In genomic region chr12:86556796-86557517, GRCm38 (mm10) we compare ENCODE assay signal across 12 mouse cellular contexts.
DNase-seq lines count a peak whose midpoint lies in the region; ATAC-seq and TF ChIP-seq lines count a peak whose summit lies in the region.
"Had no signal": no experiment of that assay in that cellular context is flagged by ENCODE, and none has a peak within 500 bp of the region (broad histone marks: within the 10 kb centered on the region; RNA-seq: fewer than 3 reads in every experiment).

No protein-coding gene starts in this region.

- no peak overlapping the region for H3K9ac ChIP-seq in heart, embryonic 12.5 days
- H3K9ac ChIP-seq in hindbrain, embryonic 13.5 days = no peak overlapping the region

- WGBS in thymus, adult 2 months = 19% methylated on average over 10 of the region's 10 CpGs
- 32% methylated on average over 10 of the region's 10 CpGs for WGBS in heart, embryonic 12.5 days
- 47% methylated on average over 10 of the region's 10 CpGs for WGBS in hindbrain, embryonic 13.5 days

- no peak for TF ChIP-seq POLR2A in thymus, adult 2 months (IDR thresholded peaks at IDR 0.05; ENCODE audit: control insufficient read depth, extremely low read depth, insufficient read depth, low read length, poor library complexity)

- peak; percentile 9 to 10 for DNase-seq in heart, adult 18-20 months
- no peak for DNase-seq in heart, postnatal 25 days (ENCODE audit: low spot score)
- peak; percentile 38 for DNase-seq in thymus, postnatal 4 days
- DNase-seq in thymus, adult 2 months = no peak
- DNase-seq in adrenal gland, postnatal 10 days = no peak
- no peak for DNase-seq in urinary bladder, postnatal 14 days (ENCODE audit: low spot score)
- DNase-seq: cerebellum, adult 11-12 months; kidney, postnatal 14 days; right cerebral cortex, postnatal 14 days had no signal

- no peak overlapping the region for H3K4me3 ChIP-seq in thymus, adult 2 months (ENCODE audit: control insufficient read depth, insufficient read depth, low read length)
- H3K4me3 ChIP-seq in heart, embryonic 12.5 days = no peak overlapping the region
- no peak overlapping the region for H3K4me3 ChIP-seq in hindbrain, embryonic 13.5 days

- H3K36me3 ChIP-seq in thymus, adult 2 months (ENCODE audit: control insufficient read depth, insufficient read depth, low read length) = no peaks in the 10 kb centered on the region
- H3K36me3 ChIP-seq in heart, embryonic 12.5 days = no peaks in the 10 kb centered on the region
- H3K36me3 ChIP-seq in hindbrain, embryonic 13.5 days = no peaks in the 10 kb centered on the region

- H3K4me1 ChIP-seq in thymus, adult 2 months (replicated peaks; ENCODE audit: control insufficient read depth, insufficient read depth, low read length) = no peaks in the 10 kb centered on the region
- H3K4me1 ChIP-seq in heart, embryonic 12.5 days (replicated peaks) = no peaks in the 10 kb centered on the region
- 0 out of 2 replicates have a peak, but pooled peaks cover 14% of the 10 kb centered on the region for H3K4me1 ChIP-seq in hindbrain, embryonic 13.5 days (replicated peaks)

- H3K27ac ChIP-seq in thymus, adult 2 months (ENCODE audit: control insufficient read depth, insufficient read depth, low read length) = no peak overlapping the region
- H3K27ac ChIP-seq in heart, embryonic 12.5 days (ENCODE audit: poor library complexity, severe bottlenecking) = no peak overlapping the region
- H3K27ac ChIP-seq in hindbrain, embryonic 13.5 days = no peak overlapping the region

- no peak for TF ChIP-seq CTCF in thymus, adult 2 months (IDR thresholded peaks at IDR 0.05; ENCODE audit: borderline replicate concordance, control insufficient read depth, extremely low read depth, insufficient read depth, low read length, poor library complexity)

- 0 out of 2 replicates have a peak, but pooled peaks cover 2% of the 10 kb centered on the region for H3K9me3 ChIP-seq in heart, embryonic 12.5 days (replicated peaks)
- no peaks in the 10 kb centered on the region for H3K9me3 ChIP-seq in hindbrain, embryonic 13.5 days

- H3K4me2 ChIP-seq in heart, embryonic 12.5 days = no peak overlapping the region
- no peak overlapping the region for H3K4me2 ChIP-seq in hindbrain, embryonic 13.5 days

- H3K27me3 ChIP-seq in thymus, adult 2 months (ENCODE audit: control insufficient read depth, insufficient read depth, low read length) = no peaks in the 10 kb centered on the region
- H3K27me3 ChIP-seq in heart, embryonic 12.5 days (replicated peaks) = no peaks in the 10 kb centered on the region; the same call in 1 of the 2 replicates
- peaks cover 4% of the 10 kb centered on the region; the same call in 1 of the 2 replicates for H3K27me3 ChIP-seq in hindbrain, embryonic 13.5 days

- intact Hi-C loops in heart, postnatal 25 days (cut with DNase I) = no loop called here

- peak; percentile 36; the same call in 1 of the 2 replicates for ATAC-seq in heart, embryonic 12.5 days (ENCODE audit: insufficient number of reproducible peaks, low FRiP score)
- no peak for ATAC-seq in hindbrain, embryonic 13.5 days (ENCODE audit: low FRiP score)
- ATAC-seq: Patski had no signal

Comparison
In these comparisons a context has a peak if more than half of its experiments do, and no peak if none do; other contexts are left out.
1. DNase-seq: peak in heart, adult 18-20 months (2 of 2) and thymus, postnatal 4 days (single experiment); none in heart, postnatal 25 days (single experiment), thymus, adult 2 months (single experiment), adrenal gland, postnatal 10 days (single experiment) and urinary bladder, postnatal 14 days (single experiment).